Comparison of ENCODE assay signal across 8 mouse cellular contexts in genomic region chr2:132607141-132608093, GRCm38 (mm10). TPM values are rescaled to one million over a fixed set of nuclear protein-coding genes. Genes with fewer than 3 reads are reported as not detected.
DNase-seq lines count a peak whose midpoint lies in the region; ATAC-seq and TF ChIP-seq lines count a peak whose summit lies in the region.

No protein-coding gene starts in this region.

- no peak overlapping the region for H3K4me2 ChIP-seq in kidney, embryonic 16.5 days (replicated peaks; ENCODE audit: low read depth, low read length)
- 0 out of 2 replicates have a peak overlapping the region, but pooled peaks have one; percentile 12 for H3K4me2 ChIP-seq in midbrain, postnatal 0 days (ENCODE audit: low read depth, low read length, poor library complexity, severe bottlenecking)

- 53% methylated on average over 10 of the region's 10 CpGs for WGBS in kidney, embryonic 16.5 days
- 28% methylated on average over 10 of the region's 10 CpGs for WGBS in midbrain, postnatal 0 days
- WGBS in thymus, adult 2 months = 56% methylated on average over 10 of the region's 10 CpGs

- no peak for TF ChIP-seq POLR2A in thymus, adult 2 months (IDR thresholded peaks at IDR 0.05; ENCODE audit: control insufficient read depth, extremely low read depth, insufficient read depth, low read length, poor library complexity)

- H3K27me3 ChIP-seq in kidney, embryonic 16.5 days (ENCODE audit: insufficient read depth, low read length) = no peaks in the 10 kb centered on the region
- H3K27me3 ChIP-seq in midbrain, postnatal 0 days (ENCODE audit: insufficient read depth, low read length) = no peaks in the 10 kb centered on the region
- no peaks in the 10 kb centered on the region for H3K27me3 ChIP-seq in thymus, adult 2 months (ENCODE audit: control insufficient read depth, insufficient read depth, low read length)

- no peaks in the 10 kb centered on the region for H3K9me3 ChIP-seq in kidney, embryonic 16.5 days (ENCODE audit: low read length)
- H3K9me3 ChIP-seq in midbrain, postnatal 0 days (ENCODE audit: low read length) = no peaks in the 10 kb centered on the region

- H3K27ac ChIP-seq in kidney, embryonic 16.5 days (ENCODE audit: low read length) = no peak overlapping the region
- peak overlapping the region; percentile 75 for H3K27ac ChIP-seq in midbrain, postnatal 0 days (ENCODE audit: low read depth, low read length)
- peak overlapping the region; percentile 78 for H3K27ac ChIP-seq in thymus, adult 2 months (ENCODE audit: control insufficient read depth, insufficient read depth, low read length)

- H3K4me3 ChIP-seq in kidney, embryonic 16.5 days (ENCODE audit: low read length) = no peak overlapping the region
- no peak overlapping the region for H3K4me3 ChIP-seq in midbrain, postnatal 0 days (ENCODE audit: low read depth, low read length)
- H3K4me3 ChIP-seq in thymus, adult 2 months (ENCODE audit: control insufficient read depth, insufficient read depth, low read length) = no peak overlapping the region

- H3K36me3 ChIP-seq in kidney, embryonic 16.5 days (ENCODE audit: insufficient read depth, low read length) = no peaks in the 10 kb centered on the region
- no peaks in the 10 kb centered on the region for H3K36me3 ChIP-seq in midbrain, postnatal 0 days (ENCODE audit: insufficient read depth, low read length)
- H3K36me3 ChIP-seq in thymus, adult 2 months (ENCODE audit: control insufficient read depth, insufficient read depth, low read length) = no peaks in the 10 kb centered on the region

- no peak for TF ChIP-seq CTCF in midbrain, postnatal 0 days (IDR thresholded peaks at IDR 0.05)
- no peak for TF ChIP-seq CTCF in thymus, adult 2 months (IDR thresholded peaks at IDR 0.05; ENCODE audit: borderline replicate concordance, control insufficient read depth, extremely low read depth, insufficient read depth, low read length, poor library complexity)

- no peak overlapping the region for H3K9ac ChIP-seq in kidney, embryonic 16.5 days (replicated peaks; ENCODE audit: low read length)
- no peak overlapping the region for H3K9ac ChIP-seq in midbrain, postnatal 0 days (replicated peaks; ENCODE audit: low read length, poor library complexity, severe bottlenecking)

- ATAC-seq in kidney, embryonic 16.5 days (ENCODE audit: low FRiP score, low TSS enrichment) = 0 out of 2 replicates have a peak, but pooled peaks have one; percentile 15
- ATAC-seq in activated CD4-positive, CD25-positive, alpha-beta regulatory T cell, adult 4 months = peak; percentile 99
- ATAC-seq in midbrain, postnatal 0 days (ENCODE audit: low FRiP score) = peak; percentile 68

- H3K4me1 ChIP-seq in kidney, embryonic 16.5 days (ENCODE audit: insufficient read depth, low read length) = no peaks in the 10 kb centered on the region
- peaks cover 11% of the 10 kb centered on the region; the same call in 1 of the 2 replicates for H3K4me1 ChIP-seq in midbrain, postnatal 0 days (ENCODE audit: insufficient read depth, low read length)
- H3K4me1 ChIP-seq in thymus, adult 2 months (replicated peaks; ENCODE audit: control insufficient read depth, insufficient read depth, low read length) = peaks cover 12% of the 10 kb centered on the region

- DNase-seq in kidney, adult 11 months = no peak
- peak; percentile 60 to 66 for DNase-seq in heart, adult 18-20 months
- DNase-seq in layer of hippocampus, postnatal 10 days (ENCODE audit: low spot score in 2 of 2) = peak; percentile 15 to 34
- peak; percentile 67 for DNase-seq in midbrain, postnatal 0 days (ENCODE audit: low spot score)
- DNase-seq in thymus, adult 2 months = peak; percentile 72
- no peak for DNase-seq in testis, postnatal 14 days (ENCODE audit: low spot score)

RNA-seq across cellular contexts. Expression of gene Gpcpd1, which starts 19.9 kb away (rescaled TPM):
- polyA plus RNA-seq in kidney, embryonic 16.5 days (2015; fragmentation: Nextera tagmentation; extraction: Ambion mirVana) = 25.6 and 30.8 TPM in 2 replicates
- polyA plus RNA-seq in activated CD4-positive, CD25-positive, alpha-beta regulatory T cell, adult 4 months (2017; shearing (Covaris generic)) = 10 to 100 TPM; 50.6 to 63.3 TPM
- total RNA-seq in heart, adult 18-20 months (2021) = 100 to 1,000 TPM; 151 to 198 TPM
- 100 to 1,000 TPM in 1 of 2 experiments, 10 to 100 TPM in 1; 99.4 to 112 TPM for total RNA-seq in layer of hippocampus, postnatal 10 days (2021)
- 55.7 and 78.6 TPM in 2 replicates for total RNA-seq in midbrain, postnatal 0 days (2014; rRNA removed)
- polyA plus RNA-seq in midbrain, postnatal 0 days (2015; fragmentation: Nextera tagmentation; extraction: Ambion mirVana) = 82.9 and 84.0 TPM in 2 replicates
- 11.0 and 13.9 TPM in 2 replicates for polyA plus RNA-seq in thymus, adult 2 months (2012; rRNA removed)

Comparison
In these comparisons a context has a peak if more than half of its experiments do, and no peak if none do; other contexts are left out.
1. ATAC-seq: peak in every context shown above with its lines; median percentile 99 in activated CD4-positive, CD25-positive, alpha-beta regulatory T cell, adult 4 months; 68 in midbrain, postnatal 0 days; 15 in kidney, embryonic 16.5 days.
2. DNase-seq: peak in heart, adult 18-20 months (2 of 2), layer of hippocampus, postnatal 10 days (2 of 2), midbrain, postnatal 0 days (single experiment) and thymus, adult 2 months (single experiment); none in kidney, adult 11 months (single experiment) and testis, postnatal 14 days (single experiment).